Mouse (Mus musculus): ENCODE results near the gene Fam120b. TPM values are rescaled to one million over a fixed set of nuclear protein-coding genes. Genes with fewer than 3 reads are reported as not detected.

Gene Fam120b
- polyA plus RNA-seq, 1 experiment from 2014 or later = 32.7 TPM

DNA sequence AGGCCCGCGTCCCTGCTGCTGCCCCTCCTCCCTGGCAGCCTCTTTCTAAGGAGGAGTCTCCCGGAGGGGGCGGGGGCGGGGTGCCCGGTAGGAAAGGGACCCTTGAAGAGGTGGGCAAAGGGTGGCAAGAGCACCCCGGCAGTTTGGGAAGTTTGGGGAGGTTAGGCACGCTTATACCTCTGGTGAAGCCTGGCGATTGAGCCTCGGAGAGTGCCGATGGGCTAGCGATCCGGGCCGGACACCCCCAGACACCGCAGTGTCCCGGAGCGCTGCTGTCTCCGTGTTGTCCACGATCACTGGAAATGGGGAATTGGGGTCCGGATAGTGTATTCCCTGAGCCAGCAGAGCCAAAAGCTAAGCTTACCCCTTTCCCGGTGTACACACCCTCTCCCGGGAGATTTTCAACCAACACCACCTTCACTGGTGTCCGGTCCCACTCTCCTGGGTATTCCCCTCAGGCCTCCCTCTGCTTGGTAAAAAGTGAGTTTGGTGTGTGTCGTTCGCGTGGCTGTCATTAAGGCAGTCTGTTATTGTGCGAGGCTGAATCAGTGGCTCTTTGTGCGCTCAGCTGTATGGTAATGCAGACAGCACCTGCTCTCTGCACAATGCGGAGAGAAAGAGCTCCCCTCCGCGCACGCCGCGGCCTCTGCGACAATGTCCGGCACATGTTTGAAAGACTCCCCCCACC, 19.4 kb upstream of the Fam120b start, which contains the start of gene Dll1:
Dll1 (minus strand) TSS at position 379 of the 688 bp plus-strand sequence.
- peaks cover 2% of the 10 kb centered on the region; the same call in 1 of the 2 replicates for H3K27me3 ChIP-seq (ENCODE audit: control insufficient read depth, insufficient read depth, low read length)
- peak within 1 kb of the TSS; percentile 80 for H3K9ac ChIP-seq (ENCODE audit: low read length)
- DNase-seq (ENCODE audit: low spot score) (peak; percentile 81), ATAC-seq (replicated peaks; ENCODE audit: low FRiP score) (peak; percentile 34)
- no peaks in the 10 kb centered on the region for H3K9me3 ChIP-seq (ENCODE audit: control insufficient read depth, low read length)
- H3K4me1 ChIP-seq (replicated peaks; ENCODE audit: control insufficient read depth, insufficient read depth, low read length) = peaks cover 47% of the 10 kb centered on the region
- H3K27ac ChIP-seq (ENCODE audit: low read depth, low read length) = peak within 1 kb of the TSS; percentile 89
- peaks cover 2% of the 10 kb centered on the region; the same call in 1 of the 2 replicates for H3K36me3 ChIP-seq (ENCODE audit: control insufficient read depth, insufficient read depth, low read length)
- under 1% methylated on average over 36 of the region's 36 CpGs for WGBS
- H3K4me3 ChIP-seq (ENCODE audit: low read depth, low read length) = peak within 1 kb of the TSS; percentile 63
- peak within 1 kb of the TSS; percentile 62 for H3K4me2 ChIP-seq (ENCODE audit: low read depth, low read length, severe bottlenecking)

GRCm38 (mm10) chr17:15377901-15378300, 18.1 kb upstream of the Fam120b start:
- H3K36me3 ChIP-seq (ENCODE audit: control insufficient read depth, insufficient read depth, low read length) = peaks cover 2% of the 10 kb centered on the region; the same call in 1 of the 2 replicates
- WGBS = 0% methylated on average over 1 of the region's 1 CpGs
- peak overlapping the region; percentile 17; the same call in 1 of the 2 replicates for H3K9ac ChIP-seq (ENCODE audit: low read length)
- ATAC-seq (replicated peaks; ENCODE audit: low FRiP score) = no peak
- peak overlapping the region; percentile 89 for H3K27ac ChIP-seq (ENCODE audit: low read depth, low read length)
- no peak overlapping the region for H3K4me3 ChIP-seq (ENCODE audit: low read depth, low read length)
- H3K4me2 ChIP-seq (ENCODE audit: low read depth, low read length, severe bottlenecking) = peak overlapping the region; percentile 62
- H3K27me3 ChIP-seq (ENCODE audit: control insufficient read depth, insufficient read depth, low read length) = peaks cover 2% of the 10 kb centered on the region; the same call in 1 of the 2 replicates
- H3K4me1 ChIP-seq (replicated peaks; ENCODE audit: control insufficient read depth, insufficient read depth, low read length) = peaks cover 52% of the 10 kb centered on the region
- no peaks in the 10 kb centered on the region for H3K9me3 ChIP-seq (ENCODE audit: control insufficient read depth, low read length)
- DNase-seq (ENCODE audit: low spot score) = no peak

- H3K9ac ChIP-seq (ENCODE audit: low read length) = 0 out of 2 replicates have a peak overlapping the region, but pooled peaks have one; percentile 32
- no peak overlapping the region for H3K4me3 ChIP-seq (ENCODE audit: low read depth, low read length)
- H3K36me3 ChIP-seq (ENCODE audit: control insufficient read depth, insufficient read depth, low read length) = no peaks in the 10 kb centered on the region
- peaks cover 49% of the 10 kb centered on the region for H3K4me1 ChIP-seq (replicated peaks; ENCODE audit: control insufficient read depth, insufficient read depth, low read length)
- H3K4me2 ChIP-seq (ENCODE audit: low read depth, low read length, severe bottlenecking) = peak overlapping the region; percentile 19; the same call in 1 of the 2 replicates
- DNase-seq (ENCODE audit: low spot score) (no peak), ATAC-seq (replicated peaks; ENCODE audit: low FRiP score) (no peak)
- H3K27ac ChIP-seq (ENCODE audit: low read depth, low read length) = peak overlapping the region; percentile 89
- 2% methylated on average over 15 of the region's 15 CpGs for WGBS
- H3K9me3 ChIP-seq (ENCODE audit: control insufficient read depth, low read length) = no peaks in the 10 kb centered on the region
- peaks cover under 1% of the 10 kb centered on the region; the same call in 1 of the 2 replicates for H3K27me3 ChIP-seq (ENCODE audit: control insufficient read depth, insufficient read depth, low read length)
Measured at GRCm38 (mm10) chr17:15378413-15379109, 17.4 kb upstream of the Fam120b start.

DNA sequence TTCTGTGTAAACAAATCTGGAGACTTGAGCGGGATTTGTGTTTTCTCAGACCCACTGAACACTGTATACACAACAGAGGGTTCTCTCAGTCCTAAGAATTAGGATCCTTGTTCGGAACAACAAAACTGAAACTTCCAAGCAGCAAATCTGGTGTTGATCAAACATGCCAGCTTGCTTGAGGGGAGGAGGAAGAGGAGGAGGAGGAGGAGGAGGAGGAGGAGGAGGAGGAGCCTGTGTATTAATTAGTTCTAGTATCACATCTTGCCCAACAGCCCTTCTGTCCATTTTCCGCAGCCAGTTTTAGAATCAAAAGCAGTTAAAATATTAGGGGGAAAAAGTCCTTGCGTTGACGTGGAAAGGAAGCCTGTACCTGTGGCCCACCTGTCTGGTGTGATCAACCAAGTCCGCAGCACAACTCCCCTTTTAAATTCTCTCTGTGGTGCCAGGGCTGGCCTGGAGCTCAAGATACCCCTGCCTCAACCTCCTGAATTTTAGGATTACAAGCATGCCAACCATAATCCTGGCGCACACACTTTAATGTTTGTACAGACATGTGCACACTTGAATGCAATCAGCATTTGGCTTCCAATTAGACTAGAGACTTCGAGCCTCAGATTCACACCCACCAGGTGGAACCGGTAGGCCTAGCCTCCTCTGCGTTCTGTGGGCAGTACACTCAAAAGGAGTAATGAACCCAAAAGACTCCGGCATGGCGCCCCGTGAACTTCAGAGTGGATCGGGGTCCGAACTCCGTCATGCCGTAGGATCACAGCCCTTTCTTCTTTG, 16.1 kb upstream of the Fam120b start:
- ATAC-seq (replicated peaks; ENCODE audit: low FRiP score) = no peak
- H3K4me1 ChIP-seq (replicated peaks; ENCODE audit: control insufficient read depth, insufficient read depth, low read length) = peaks cover 46% of the 10 kb centered on the region
- DNase-seq (ENCODE audit: low spot score) = no peak
- no peaks in the 10 kb centered on the region for H3K9me3 ChIP-seq (ENCODE audit: control insufficient read depth, low read length)
- peak overlapping the region; percentile 73 for H3K4me2 ChIP-seq (ENCODE audit: low read depth, low read length, severe bottlenecking)
- H3K27ac ChIP-seq (ENCODE audit: low read depth, low read length) = peak overlapping the region; percentile 92
- H3K9ac ChIP-seq (ENCODE audit: low read length) = peak overlapping the region; percentile 56
- H3K36me3 ChIP-seq (ENCODE audit: control insufficient read depth, insufficient read depth, low read length) = no peaks in the 10 kb centered on the region
- WGBS = 6% methylated on average over 17 of the region's 17 CpGs
- H3K27me3 ChIP-seq (ENCODE audit: control insufficient read depth, insufficient read depth, low read length) = no peaks in the 10 kb centered on the region
- H3K4me3 ChIP-seq (ENCODE audit: low read depth, low read length) = peak overlapping the region; percentile 30

GRCm38 (mm10) chr17:15380641-15381051, 15.4 kb upstream of the Fam120b start:
- Histone ChIP-seq H3K27ac (ENCODE audit: low read depth, low read length) (peak overlapping the region; percentile 92), H3K36me3 (ENCODE audit: control insufficient read depth, insufficient read depth, low read length) (no peaks in the 10 kb centered on the region), H3K4me3 (ENCODE audit: low read depth, low read length) (peak overlapping the region; percentile 30), H3K9me3 (ENCODE audit: control insufficient read depth, low read length) (no peaks in the 10 kb centered on the region), H3K4me1 (replicated peaks; ENCODE audit: control insufficient read depth, insufficient read depth, low read length) (peaks cover 46% of the 10 kb centered on the region), H3K9ac (ENCODE audit: low read length) (peak overlapping the region; percentile 56), H3K4me2 (ENCODE audit: low read depth, low read length, severe bottlenecking) (peak overlapping the region; percentile 73), H3K27me3 (ENCODE audit: control insufficient read depth, insufficient read depth, low read length) (no peaks in the 10 kb centered on the region)
- under 1% methylated on average over 26 of the region's 27 CpGs for WGBS
- ATAC-seq (replicated peaks; ENCODE audit: low FRiP score) (peak; percentile 60), DNase-seq (ENCODE audit: low spot score) (peak; percentile 89)

GRCm38 (mm10) chr17:15381092-15381860, 14.7 kb upstream of the Fam120b start:
- WGBS = under 1% methylated on average over 22 of the region's 22 CpGs
- H3K9me3 ChIP-seq (ENCODE audit: control insufficient read depth, low read length) = no peaks in the 10 kb centered on the region
- H3K4me3 ChIP-seq (ENCODE audit: low read depth, low read length) = peak overlapping the region; percentile 30
- H3K4me2 ChIP-seq (ENCODE audit: low read depth, low read length, severe bottlenecking) = peak overlapping the region; percentile 73
- H3K27me3 ChIP-seq (ENCODE audit: control insufficient read depth, insufficient read depth, low read length) = no peaks in the 10 kb centered on the region
- ATAC-seq (replicated peaks; ENCODE audit: low FRiP score) (peak; percentile 47), DNase-seq (ENCODE audit: low spot score) (peak; percentile 77)
- no peaks in the 10 kb centered on the region for H3K36me3 ChIP-seq (ENCODE audit: control insufficient read depth, insufficient read depth, low read length)
- H3K4me1 ChIP-seq (replicated peaks; ENCODE audit: control insufficient read depth, insufficient read depth, low read length) = peaks cover 46% of the 10 kb centered on the region
- H3K9ac ChIP-seq (ENCODE audit: low read length) = peak overlapping the region; percentile 56
- H3K27ac ChIP-seq (ENCODE audit: low read depth, low read length) = peak overlapping the region; percentile 92

DNA sequence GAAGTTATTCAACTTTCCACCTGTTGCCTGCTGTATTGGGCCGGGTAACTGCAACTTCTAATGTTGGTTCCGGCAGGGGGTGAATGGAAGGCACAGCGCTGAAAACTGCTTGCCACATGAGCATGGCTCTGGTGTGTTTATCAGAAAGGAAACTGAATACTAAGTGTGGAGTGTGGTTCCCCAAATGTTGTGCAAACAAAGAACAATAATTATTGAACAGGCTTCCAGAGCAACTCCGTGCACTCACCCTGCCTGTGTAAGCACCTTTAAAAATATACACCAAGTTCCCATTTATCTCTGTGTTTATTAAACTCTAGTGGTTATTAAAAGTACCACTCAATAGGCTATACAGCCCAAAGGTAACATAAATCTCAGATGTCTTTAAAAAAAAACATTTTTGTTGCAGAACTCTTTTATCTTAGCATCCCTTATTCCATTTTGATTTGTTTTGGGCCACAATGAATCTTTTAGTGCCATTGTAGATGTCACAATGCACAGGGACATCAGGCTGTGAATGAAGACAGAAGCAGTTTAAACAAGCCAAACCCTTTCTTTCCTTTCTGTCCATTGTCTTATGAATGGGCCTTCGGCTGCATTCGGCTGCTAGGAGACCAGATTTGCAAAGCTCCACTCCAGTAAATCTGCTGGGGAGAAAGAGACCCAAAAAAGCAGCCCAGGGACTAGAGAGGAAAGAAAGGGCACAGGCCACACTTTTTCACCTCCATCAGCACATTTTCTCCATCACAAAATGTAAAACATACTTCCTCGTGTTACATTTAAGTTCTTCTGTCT, 13.9 kb upstream of the Fam120b start:
- WGBS = 11% methylated on average over 7 of the region's 7 CpGs
- peak overlapping the region; percentile 92; the same call in 1 of the 2 replicates for H3K27ac ChIP-seq (ENCODE audit: low read depth, low read length)
- H3K9ac ChIP-seq (ENCODE audit: low read length) = peak overlapping the region; percentile 1; the same call in 1 of the 2 replicates
- peak overlapping the region; percentile 73; the same call in 1 of the 2 replicates for H3K4me2 ChIP-seq (ENCODE audit: low read depth, low read length, severe bottlenecking)
- H3K27me3 ChIP-seq (ENCODE audit: control insufficient read depth, insufficient read depth, low read length) = no peaks in the 10 kb centered on the region
- ATAC-seq (replicated peaks; ENCODE audit: low FRiP score) = 0 out of 2 replicates have a peak, but pooled peaks have one; percentile 1
- no peaks in the 10 kb centered on the region for H3K36me3 ChIP-seq (ENCODE audit: control insufficient read depth, insufficient read depth, low read length)
- H3K4me1 ChIP-seq (replicated peaks; ENCODE audit: control insufficient read depth, insufficient read depth, low read length) = peaks cover 44% of the 10 kb centered on the region
- no peak for DNase-seq (ENCODE audit: low spot score)
- no peak overlapping the region for H3K4me3 ChIP-seq (ENCODE audit: low read depth, low read length)
- H3K9me3 ChIP-seq (ENCODE audit: control insufficient read depth, low read length) = no peaks in the 10 kb centered on the region

All from forebrain, embryonic 11.5 days (tissue).